Mouse (Mus musculus) mouse trophoblast stem cell (cell line): Measurements from ENCODE around the gene Stim2.

Experiments used
- in situ Hi-C, 2 experiments: fragments of 300-500 bp; cut with MseI, MboI; formaldehyde crosslinking; loops; 2 replicates in 1 of 2; 3 replicates in 1 of 2; pipeline ENCODE4 v1.15.1; 2025

Gene Stim2

DNA sequence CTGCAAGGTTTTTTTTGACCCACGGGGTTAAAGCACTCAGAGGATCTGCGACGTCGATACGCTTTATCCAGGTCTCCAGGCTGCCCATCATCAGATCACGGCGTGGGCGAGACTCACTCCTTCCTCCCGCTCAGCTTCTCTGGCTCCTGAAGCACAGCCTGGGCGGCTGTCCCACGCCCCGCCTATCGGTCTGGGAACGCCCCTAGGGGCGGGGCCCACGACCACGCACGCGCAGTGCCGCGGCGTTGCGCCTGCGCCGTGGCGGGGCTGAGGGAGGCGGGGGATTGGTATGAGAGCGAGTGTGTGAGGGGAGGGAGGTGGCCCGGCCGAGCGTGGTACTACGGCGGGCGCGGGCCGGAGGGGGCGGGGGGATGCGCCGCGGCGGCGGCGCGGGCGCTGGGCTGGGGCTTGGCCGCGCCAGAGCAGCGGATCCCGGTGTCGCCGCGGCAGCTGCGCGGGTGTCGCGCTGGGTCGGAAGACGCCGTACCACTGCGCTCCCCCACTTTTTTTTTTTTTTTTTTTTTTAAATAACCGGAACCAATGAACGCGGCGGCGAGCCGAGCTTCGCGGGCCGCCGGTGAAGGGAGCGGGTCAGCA, at the start of gene Stim2:
Gene Stim2 (plus strand): TSS at position 354 of the 597 bp plus-strand sequence.
- in situ Hi-C loops: no loop called here

GRCm38 (mm10) chr5:53948606-53949266, 49.6 kb upstream of the Stim2 start:
- in situ Hi-C loops: no loop called here

DNA sequence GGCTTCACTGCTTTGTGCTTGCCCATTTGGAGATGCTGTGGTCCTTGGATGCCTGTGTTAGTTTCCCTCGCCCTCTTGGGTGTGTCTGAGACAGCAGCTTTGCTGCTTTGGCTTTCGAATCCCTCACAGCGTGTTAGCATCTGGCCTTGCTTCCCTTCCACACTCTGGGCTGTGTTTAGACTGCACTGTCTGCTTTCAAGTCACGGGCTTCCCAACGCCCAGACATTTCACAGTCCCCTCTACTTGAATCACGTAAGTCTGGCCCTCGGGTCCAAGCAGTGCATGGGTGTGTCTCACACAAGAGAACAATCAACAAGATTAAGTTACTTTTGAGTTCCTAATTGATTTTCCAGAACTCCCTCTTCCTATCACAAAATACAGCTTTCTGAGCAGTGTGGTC, 48.1 kb upstream of the Stim2 start:
- in situ Hi-C loops: no loop called here

DNA sequence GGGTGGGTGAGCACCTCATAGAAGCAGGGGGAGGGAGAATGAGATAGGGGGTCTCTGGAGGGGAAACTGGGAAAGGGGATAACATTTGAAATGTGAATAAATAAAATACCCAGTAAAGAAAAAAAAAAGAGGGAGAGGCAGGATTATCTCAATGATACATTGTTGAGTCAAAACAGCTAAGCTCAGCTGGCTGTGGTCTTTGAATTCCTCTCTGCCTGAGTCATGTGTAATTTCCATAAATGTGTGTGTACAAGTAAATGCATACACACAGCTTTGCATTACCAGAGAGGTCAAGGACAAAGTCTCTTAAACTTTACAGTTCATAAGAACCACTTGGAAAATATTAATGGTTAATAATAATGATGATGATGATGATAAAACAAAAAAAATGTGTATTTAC, 45.1 kb upstream of the Stim2 start:
- in situ Hi-C loops: no loop called here

DNA sequence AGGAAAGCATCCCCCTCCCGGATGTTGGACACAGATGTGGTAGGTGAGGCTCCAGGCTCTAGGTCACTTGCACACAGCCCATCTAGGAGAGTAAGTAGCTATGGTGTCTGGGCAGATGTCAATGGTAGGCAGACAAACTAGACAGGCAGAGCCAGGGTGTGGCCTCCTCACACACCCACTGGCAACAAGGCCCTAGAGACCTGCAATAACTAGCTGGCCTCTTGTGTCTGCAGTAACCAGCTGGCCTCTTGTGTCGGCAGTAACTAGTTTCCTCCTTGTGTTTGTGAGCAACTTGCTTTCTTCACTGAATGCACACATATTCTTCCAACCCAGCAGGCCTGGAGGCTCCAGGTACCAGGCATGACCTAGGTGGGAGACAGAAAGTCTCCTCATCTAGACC, 44.5 kb upstream of the Stim2 start:
- in situ Hi-C loops: no loop called here

- in situ Hi-C loops: no loop called here
These were observed 42.3 kb upstream of the Stim2 start for GRCm38 (mm10) chr5:53955966-53956365.

- in situ Hi-C loops: no loop called here
These were observed 41.6 kb upstream of the Stim2 start for GRCm38 (mm10) chr5:53956396-53957314.

DNA sequence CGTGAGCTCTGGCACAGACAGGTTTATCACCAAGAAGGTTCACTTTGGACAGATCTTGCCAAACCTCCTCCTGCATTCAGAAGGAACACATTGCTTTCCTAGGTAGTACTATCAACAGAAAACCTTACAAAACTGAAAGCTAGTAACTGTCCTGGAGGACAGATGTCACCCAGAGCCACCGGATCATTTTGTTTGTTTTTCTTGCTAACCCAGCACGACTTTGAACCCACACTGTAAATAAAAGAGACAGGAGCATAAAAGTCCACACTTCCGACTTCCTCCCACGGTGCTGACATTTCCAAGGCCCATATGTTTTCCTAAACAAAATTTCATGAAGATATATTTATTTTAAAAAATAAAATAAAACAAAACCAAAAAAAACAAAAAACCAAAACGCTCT, 41.0 kb upstream of the Stim2 start:
- in situ Hi-C loops: no loop called here

DNA sequence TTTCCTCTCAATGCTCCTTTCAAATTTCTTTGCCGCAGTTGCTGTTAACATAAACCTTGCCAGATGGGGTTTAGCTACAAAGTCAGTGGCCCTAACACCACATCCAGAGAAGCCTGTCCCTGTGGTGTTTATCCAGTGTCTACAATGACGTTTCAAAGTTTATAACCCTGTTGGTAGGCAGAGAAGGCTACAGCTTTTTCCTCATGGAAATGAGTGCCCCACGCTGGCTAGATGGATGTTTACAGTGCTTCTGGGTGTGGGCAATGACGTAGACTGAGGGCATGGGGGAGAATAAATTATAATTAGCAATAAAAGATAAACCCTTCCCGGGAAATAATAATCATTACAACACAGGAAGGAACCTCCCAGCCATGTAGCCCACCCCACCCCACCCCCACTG, 37.1 kb upstream of the Stim2 start:
- in situ Hi-C loops: no loop called here

DNA sequence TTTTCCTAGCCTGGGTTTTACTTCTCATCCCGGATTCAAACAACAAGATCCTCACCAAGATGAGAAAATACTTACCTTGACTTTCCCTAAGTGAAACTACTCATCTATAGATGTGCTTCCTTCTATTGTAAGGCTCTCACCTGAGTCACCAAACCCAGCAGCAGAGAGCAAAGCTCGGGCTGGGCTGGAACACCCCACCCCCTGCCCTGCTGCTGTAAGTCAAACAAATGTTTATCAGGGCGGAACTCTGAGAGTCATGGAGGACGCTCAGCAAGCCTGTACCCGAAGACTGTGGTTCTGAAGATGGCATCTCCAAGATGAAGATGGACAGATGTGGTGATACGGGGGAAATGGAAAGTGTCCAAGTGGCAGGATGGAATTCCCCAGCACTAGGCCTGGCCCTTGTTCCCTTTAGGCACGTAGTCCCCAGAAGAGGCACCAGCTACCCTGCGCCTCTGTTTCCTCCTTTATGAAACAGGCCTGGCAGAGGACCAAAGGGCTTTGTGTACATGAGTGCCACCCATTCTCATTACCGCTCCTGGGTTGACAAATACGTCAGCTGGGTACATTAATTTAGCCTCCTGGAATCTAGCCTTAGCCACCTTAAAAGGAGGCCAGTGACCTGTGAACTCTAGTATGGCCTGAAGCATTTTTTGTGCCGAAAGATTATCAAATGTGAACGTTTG, 36.3 kb upstream of the Stim2 start:
- in situ Hi-C loops: no loop called here

- in situ Hi-C loops: no loop called here
These were observed 32.6 kb upstream of the Stim2 start for GRCm38 (mm10) chr5:53965656-53966055.

DNA sequence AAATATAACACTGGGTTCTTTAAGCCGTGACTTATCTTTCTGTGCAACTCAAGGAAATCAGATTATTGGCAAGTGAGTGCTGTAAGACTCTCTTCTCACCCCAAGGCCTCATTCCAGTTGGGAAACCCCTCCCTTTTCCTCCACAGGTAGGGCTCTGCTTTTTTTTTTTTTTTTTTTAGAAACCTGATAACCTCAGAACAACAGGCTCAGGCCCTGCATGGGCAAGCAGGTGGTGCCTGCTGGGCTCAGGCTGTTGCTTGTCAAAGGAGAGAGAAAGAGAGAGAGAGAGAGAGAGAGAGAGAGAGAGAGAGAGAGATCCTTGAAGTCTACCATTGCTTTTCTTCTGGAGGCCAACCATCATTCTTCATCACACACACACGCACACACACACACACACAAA, 30.7 kb upstream of the Stim2 start:
- in situ Hi-C loops: no loop called here

DNA sequence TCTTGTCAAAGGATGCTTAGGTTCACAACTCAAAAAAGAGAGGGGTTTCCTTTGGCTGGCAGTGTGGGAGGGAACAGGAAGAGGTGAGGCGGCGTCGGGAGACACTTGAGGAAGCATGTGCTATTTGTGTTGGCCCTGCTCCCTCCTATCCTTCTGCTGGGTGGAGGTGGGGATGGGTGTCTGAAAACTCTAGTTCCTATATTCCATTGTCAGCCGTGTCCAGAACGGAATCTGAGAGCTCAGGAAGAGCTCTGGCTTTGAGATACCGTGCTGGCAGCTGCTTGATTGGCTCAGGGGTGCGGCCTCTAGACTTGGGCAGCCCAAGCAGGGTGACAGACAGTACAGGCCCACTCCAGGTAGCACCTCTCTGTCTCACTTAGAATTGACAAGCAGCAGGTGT, 28.1 kb upstream of the Stim2 start:
- in situ Hi-C loops: no loop called here

DNA sequence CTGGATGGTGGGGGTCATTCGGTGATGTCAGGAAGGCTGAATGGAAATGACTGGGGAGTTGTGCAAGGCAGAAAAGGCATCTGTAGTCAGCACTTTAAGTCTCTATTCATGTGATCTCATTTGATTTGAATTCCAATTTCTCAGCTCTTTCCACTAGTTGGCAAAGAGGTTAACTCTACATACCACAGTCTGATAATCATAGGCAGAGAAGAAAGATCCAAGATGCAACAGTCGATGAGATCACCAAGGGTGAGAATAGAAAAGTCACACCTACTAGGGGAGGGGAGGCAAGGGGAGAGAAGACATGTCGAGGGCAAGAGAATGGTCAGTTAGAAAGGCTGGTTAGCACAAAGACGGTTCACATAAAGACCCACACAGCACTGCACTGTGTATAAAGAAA, 27.1 kb upstream of the Stim2 start:
- in situ Hi-C loops: no loop called here

- in situ Hi-C loops: no loop called here
These were observed 25.4 kb upstream of the Stim2 start for GRCm38 (mm10) chr5:53972905-53973304.

DNA sequence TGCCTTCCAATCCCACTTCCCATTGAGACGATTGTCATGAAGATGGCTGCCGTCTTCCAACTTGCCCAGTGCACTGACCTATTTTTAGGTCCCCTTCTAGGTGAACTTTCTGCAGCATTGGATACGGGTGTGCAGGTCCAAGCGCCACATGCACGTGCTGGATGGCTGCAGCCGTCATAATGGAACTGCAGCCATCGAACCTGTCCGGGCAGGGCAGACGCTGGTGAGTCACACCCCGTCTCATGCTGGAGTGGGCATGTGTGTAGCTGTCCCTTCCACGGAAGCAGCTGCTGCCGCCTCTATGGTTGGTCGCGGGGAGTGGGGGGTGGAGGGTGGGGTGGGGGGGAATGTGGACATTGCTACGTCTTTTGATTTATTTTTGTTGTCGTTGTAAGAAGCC, 21.8 kb upstream of the Stim2 start:
- in situ Hi-C loops: no loop called here

GRCm38 (mm10) chr5:53977060-53977459, 21.2 kb upstream of the Stim2 start:
- in situ Hi-C loops: no loop called here

DNA sequence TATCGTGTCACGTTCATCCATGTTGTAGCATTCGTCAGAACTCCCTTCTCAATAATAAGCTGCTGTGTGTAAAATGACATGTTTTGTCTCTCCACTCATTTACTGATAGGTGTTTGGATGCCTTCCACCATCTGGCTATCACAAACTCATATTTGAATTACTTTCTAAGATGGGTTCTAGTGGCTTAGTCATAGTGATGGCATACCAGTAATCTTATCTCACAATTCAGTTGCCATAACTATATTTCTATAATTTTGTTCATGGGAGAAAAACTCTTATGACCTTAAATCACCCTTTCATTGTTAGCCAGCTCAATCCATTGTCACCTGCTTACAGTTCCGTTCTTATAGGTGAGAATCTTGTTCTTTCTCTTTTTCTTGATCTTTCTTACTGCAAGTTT, 14.9 kb upstream of the Stim2 start:
- in situ Hi-C loops: no loop called here

- in situ Hi-C loops: no loop called here
These were observed 12.7 kb upstream of the Stim2 start for GRCm38 (mm10) chr5:53985632-53986031.

DNA sequence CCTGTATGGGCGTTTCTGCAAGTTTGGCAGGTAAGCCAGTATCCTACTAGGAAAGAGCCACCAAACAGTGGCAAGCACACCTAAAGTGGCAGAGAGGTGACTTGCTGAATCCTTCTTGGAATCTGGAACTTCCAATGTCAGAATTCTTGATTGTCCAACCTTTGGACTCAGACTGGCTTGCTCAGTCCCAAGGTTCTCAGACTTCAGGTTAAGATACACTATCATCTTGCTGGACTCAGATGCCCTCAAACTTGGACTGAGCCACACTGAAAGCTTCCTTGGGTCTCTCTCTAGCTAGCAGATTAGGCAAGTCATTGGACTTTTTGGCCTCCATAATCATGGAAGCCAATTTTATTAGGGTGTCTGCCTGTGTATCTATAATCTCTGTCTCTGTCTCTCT, 10.8 kb upstream of the Stim2 start:
- in situ Hi-C loops: no loop called here

GRCm38 (mm10) chr5:53988053-53988452, 10.2 kb upstream of the Stim2 start:
- in situ Hi-C loops: no loop called here

- in situ Hi-C loops: no loop called here
These were observed 5.7 kb upstream of the Stim2 start for GRCm38 (mm10) chr5:53992616-53993015.
